Mouse (Mus musculus) olfactory bulb, adult 2 months (tissue): ENCODE measurements around the gene Dlx6.

Experiments
- CTCF ChIP-seq: fragments of 200-500 bp; IDR thresholded peaks from 2 replicates; pipeline ENCODE4 v1.5.1; 2012; ENCODE audit warnings: low read depth, mild to moderate bottlenecking, low read length, moderate library complexity; ENCODE audit not compliant: insufficient read depth
- POLR2A ChIP-seq: fragments of 200-500 bp; IDR thresholded peaks from 2 replicates; pipeline ENCODE4 v1.6.1; 2012; ENCODE audit warnings: mild to moderate bottlenecking, low read depth, low read length, moderate library complexity; ENCODE audit not compliant: insufficient read depth

DNA sequence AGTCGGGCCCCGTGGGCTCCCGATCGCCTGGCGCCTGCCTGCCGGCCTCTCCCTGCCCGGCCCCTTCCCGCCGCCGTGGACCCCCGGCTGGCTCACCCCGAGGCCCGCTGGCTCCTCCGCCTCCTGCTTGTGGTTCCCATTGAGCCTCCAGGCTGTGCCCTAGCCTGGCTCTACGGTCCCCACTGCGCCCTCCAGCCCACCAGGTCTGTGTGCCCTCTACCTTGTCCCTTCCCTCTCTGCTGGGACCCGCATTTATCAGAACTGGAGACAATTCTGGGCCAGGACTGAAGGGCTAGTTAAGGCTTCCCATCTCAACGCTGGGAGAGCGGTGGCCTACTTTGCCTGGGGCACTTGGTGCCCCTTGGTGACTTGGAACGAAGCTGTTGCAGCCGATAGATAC lies 821 bp downstream of the Dlx6 start:
- TF ChIP-seq CTCF (no peak), POLR2A (no peak)
